Mouse (Mus musculus): ENCODE results near the gene Fermt3. TPM values are rescaled to one million over a fixed set of nuclear protein-coding genes. Genes with fewer than 3 reads are reported as not detected.
"Not testable (repeated sequence)": the region's sequence is repeated elsewhere in the genome, so short reads cannot be mapped to it uniquely, and the experiment has no call there.

The Fermt3 gene
- polyA plus RNA-seq, 1 experiment from 2014 or later, result 9.3 TPM

DNA sequence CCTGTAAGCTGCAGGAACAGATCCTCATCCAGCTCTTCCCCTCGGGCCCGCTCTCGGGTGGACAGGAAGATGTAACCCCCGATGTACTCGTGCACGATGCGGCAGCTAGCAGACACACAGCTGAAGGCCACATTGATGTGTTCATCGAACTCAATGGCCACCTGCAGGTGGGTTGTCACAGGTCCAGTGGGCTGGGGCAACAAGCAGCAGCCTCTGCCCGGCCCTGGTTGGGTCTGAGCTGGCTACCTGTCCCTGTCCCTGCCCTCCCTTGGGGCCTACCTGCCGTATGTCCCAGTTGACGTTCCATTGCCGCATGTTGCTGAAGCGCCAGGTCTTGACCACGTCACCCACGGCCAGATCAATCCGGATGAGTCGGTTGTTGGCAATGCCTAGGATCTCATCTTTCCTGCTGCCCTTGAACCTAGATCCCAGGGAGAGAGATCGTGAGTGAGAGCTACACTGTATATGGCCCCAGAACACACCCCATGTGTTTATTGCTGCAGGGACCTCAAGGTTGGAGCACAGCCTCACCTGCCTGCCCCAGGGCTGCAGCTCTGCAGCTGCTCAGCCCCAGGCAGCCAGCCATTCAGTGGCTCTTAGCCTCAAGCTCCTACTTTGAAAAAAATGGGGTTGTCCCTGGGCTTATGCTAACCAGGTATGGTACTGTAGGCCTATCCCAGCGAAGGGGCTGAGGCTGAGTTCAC is 19.8 kb downstream of the Fermt3 start:
- H3K4me2 ChIP-seq, result no peak overlapping the region
- peaks cover 26% of the 10 kb centered on the region for H3K36me3 ChIP-seq
- 91% methylated on average over 19 of the region's 19 CpGs for WGBS
- no peak for ATAC-seq (ENCODE audit: insufficient number of reproducible peaks, low FRiP score)
- no peak overlapping the region for H3K9ac ChIP-seq
- H3K27me3 ChIP-seq (replicated peaks), result no peaks in the 10 kb centered on the region
- H3K27ac ChIP-seq (ENCODE audit: poor library complexity, severe bottlenecking), result no peak overlapping the region
- H3K4me1 ChIP-seq (replicated peaks), result peaks cover 22% of the 10 kb centered on the region
- 0 out of 2 replicates have a peak, but pooled peaks cover 15% of the 10 kb centered on the region for H3K9me3 ChIP-seq (replicated peaks)
- H3K4me3 ChIP-seq, result no peak overlapping the region

DNA sequence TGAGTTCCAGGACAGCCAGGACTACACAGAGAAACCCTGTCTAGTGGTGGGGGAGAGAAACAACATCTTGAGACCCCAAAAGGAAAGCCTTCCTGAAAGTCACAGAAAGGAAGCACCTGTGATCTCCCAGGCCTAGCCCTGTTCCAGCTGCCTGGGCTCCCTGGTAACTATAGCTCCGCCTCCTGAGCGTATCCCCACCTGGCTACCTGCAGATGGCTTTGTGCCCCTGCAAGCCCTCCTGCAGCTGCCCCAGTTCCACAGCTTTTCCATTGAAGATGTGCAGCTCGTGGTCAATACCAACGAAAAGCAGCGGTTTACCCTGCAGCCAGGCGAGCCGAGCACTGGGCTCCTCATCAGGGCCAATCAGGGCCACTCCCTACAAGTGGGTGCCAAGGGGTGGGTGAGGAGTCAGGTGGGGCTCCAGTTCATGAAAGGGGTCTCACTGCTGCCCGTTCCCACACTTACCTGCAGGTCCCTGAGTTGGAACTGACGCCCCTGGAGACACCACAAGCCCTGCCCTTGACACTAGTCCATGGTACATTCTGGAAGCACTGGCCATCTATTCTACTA is 21.5 kb downstream of the Fermt3 start:
- Histone ChIP-seq H3K9me3 (replicated peaks) (0 out of 2 replicates have a peak, but pooled peaks cover 15% of the 10 kb centered on the region), H3K4me3 (no peak overlapping the region), H3K9ac (no peak overlapping the region), H3K4me1 (replicated peaks) (peaks cover 34% of the 10 kb centered on the region), H3K36me3 (peaks cover 26% of the 10 kb centered on the region), H3K27me3 (replicated peaks) (no peaks in the 10 kb centered on the region), H3K27ac (ENCODE audit: poor library complexity, severe bottlenecking) (no peak overlapping the region), H3K4me2 (no peak overlapping the region)
- 82% methylated on average over 9 of the region's 9 CpGs for WGBS
- ATAC-seq (ENCODE audit: insufficient number of reproducible peaks, low FRiP score), result no peak

DNA sequence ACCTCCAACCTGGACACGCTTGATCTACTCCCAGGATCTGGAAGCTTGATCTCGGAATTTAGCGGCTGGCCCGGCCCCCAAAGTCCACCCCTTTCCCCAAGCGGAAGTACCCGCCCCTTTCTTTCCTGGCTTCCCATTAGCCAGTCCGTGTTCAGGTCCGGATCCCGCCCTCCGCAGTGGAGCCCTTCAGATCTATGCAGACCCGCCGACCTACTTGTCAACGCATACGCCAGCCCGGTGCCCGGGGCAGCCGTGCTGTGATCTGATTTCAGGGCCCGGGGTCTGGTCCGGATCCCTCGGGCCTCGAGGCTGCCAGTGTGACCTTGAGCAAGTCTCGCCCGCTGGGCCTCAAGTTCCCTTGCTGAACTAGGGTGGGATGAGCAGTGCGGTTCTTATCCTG is 23.3 kb downstream of the Fermt3 start, which contains the start of the genes Nudt22 and Trpt1:
TSS of gene Nudt22 (minus strand) at position 112 of the 400 bp plus-strand sequence.
TSS of gene Trpt1 (plus strand) at position 126 of the 400 bp plus-strand sequence.
- under 1% methylated on average over 24 of the region's 24 CpGs for WGBS
- peak; percentile 73 for ATAC-seq (ENCODE audit: insufficient number of reproducible peaks, low FRiP score)
- H3K4me2 ChIP-seq, result peak within 1 kb of the TSS; percentile 82
- H3K36me3 ChIP-seq, result peaks cover 26% of the 10 kb centered on the region
- no peaks in the 10 kb centered on the region for H3K27me3 ChIP-seq (replicated peaks)
- peak within 1 kb of the TSS; percentile 81 for H3K9ac ChIP-seq
- peak within 1 kb of the TSS; percentile 67 for H3K27ac ChIP-seq (ENCODE audit: poor library complexity, severe bottlenecking)
- 0 out of 2 replicates have a peak, but pooled peaks cover 15% of the 10 kb centered on the region for H3K9me3 ChIP-seq (replicated peaks)
- H3K4me1 ChIP-seq (replicated peaks), result peaks cover 41% of the 10 kb centered on the region
- H3K4me3 ChIP-seq, result peak within 1 kb of the TSS; percentile 61

DNA sequence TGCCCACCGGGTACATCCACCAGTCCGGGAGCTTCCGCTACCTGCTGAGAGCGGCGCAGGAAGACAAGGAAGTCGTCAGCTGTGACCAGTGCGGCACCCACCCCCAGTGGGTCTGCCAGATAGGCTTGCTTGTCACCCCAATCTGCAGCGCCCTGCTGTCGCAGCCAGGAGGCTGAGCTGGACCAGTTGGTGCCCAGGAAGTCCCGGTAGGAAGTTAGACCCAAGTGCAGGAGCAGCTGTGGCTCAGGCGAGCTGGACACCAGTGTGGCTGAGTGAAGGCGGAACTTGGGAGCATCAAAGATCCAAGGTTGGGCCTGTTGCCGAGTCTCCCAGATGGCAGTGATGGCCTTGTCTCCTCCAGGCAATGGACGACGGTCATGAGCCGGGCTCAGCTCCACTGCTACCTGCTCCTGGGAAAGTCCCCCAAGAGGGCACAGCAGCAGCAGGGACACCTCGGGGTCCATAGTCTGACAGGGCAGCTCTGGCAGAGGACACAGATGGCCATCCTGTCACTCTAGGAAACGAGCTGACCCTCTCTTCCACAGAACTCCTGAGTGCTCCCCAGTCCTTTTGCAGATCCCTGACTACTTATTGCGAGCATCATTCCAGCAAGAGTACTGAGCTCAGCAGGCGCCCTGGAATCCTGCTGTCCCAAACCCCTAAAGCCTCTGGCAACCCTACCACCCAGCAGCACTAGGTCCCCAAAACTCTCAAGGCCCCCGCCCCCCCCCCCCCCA is 23.8 kb downstream of the Fermt3 start:
- no peak overlapping the region for H3K27ac ChIP-seq (ENCODE audit: poor library complexity, severe bottlenecking)
- peak overlapping the region; percentile 73 for H3K9ac ChIP-seq
- 0 out of 2 replicates have a peak, but pooled peaks cover 14% of the 10 kb centered on the region for H3K9me3 ChIP-seq (replicated peaks)
- H3K27me3 ChIP-seq (replicated peaks), result no peaks in the 10 kb centered on the region
- ATAC-seq (ENCODE audit: insufficient number of reproducible peaks, low FRiP score), result no peak
- H3K4me1 ChIP-seq (replicated peaks), result peaks cover 41% of the 10 kb centered on the region
- 38% methylated on average over 21 of the region's 21 CpGs for WGBS
- H3K4me3 ChIP-seq, result peak overlapping the region; percentile 61
- H3K4me2 ChIP-seq, result peak overlapping the region; percentile 82
- peaks cover 25% of the 10 kb centered on the region for H3K36me3 ChIP-seq

DNA sequence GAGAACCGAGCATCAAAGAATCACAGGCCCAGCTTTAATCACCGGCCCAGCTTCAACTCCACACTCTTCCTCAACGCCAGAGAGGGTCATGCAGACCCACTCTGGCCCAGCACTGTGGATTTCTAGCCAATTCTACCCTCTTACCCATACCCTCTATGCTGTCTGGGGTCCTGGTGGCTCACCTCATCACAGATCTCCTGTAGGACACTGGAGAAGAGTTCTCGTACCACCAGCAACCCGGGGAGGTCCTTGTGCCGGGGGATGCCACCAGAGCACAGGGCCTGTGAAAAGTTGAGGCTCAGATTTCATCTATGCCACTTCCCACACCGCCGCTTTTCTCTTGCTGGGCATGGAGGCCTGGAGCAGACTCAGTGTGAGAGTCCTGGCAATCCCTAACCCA is 24.8 kb downstream of the Fermt3 start:
- Histone ChIP-seq H3K4me1 (replicated peaks) (peaks cover 41% of the 10 kb centered on the region), H3K27me3 (replicated peaks) (no peaks in the 10 kb centered on the region), H3K9me3 (replicated peaks) (0 out of 2 replicates have a peak, but pooled peaks cover 7% of the 10 kb centered on the region), H3K27ac (ENCODE audit: poor library complexity, severe bottlenecking) (no peak overlapping the region), H3K4me2 (peak overlapping the region; percentile 82), H3K9ac (peak overlapping the region; percentile 73; the same call in 1 of the 2 replicates), H3K4me3 (no peak overlapping the region), H3K36me3 (peaks cover 16% of the 10 kb centered on the region)
- WGBS, result 84% methylated on average over 8 of the region's 8 CpGs
- no peak for ATAC-seq (ENCODE audit: insufficient number of reproducible peaks, low FRiP score)

DNA sequence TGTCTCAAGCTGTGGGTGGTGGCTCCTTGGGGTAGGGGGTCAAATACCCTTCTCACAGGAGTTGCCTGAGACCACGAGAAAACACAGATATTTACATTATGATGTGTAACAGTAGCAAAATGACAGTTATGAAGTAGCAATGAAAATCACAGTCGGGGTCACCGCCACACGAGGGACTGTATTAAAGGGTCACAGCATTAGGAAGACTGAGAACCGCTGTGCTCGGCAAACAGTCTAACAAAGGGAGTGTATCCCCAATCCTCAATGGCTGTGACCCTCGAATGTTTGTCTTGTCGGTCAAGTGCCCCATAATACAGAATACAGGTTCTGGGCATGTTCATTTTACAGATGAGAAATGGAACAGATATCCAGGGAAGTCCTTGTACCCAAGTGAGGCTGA is 25.3 kb downstream of the Fermt3 start:
- no peak overlapping the region for H3K27ac ChIP-seq (ENCODE audit: poor library complexity, severe bottlenecking)
- H3K9me3 ChIP-seq (replicated peaks), result 0 out of 2 replicates have a peak, but pooled peaks cover 2% of the 10 kb centered on the region
- H3K4me2 ChIP-seq, result no peak overlapping the region
- 84% methylated on average over 8 of the region's 8 CpGs for WGBS
- peaks cover 11% of the 10 kb centered on the region for H3K36me3 ChIP-seq
- no peak for ATAC-seq (ENCODE audit: insufficient number of reproducible peaks, low FRiP score)
- no peaks in the 10 kb centered on the region for H3K27me3 ChIP-seq (replicated peaks)
- peaks cover 41% of the 10 kb centered on the region for H3K4me1 ChIP-seq (replicated peaks)
- no peak overlapping the region for H3K9ac ChIP-seq
- no peak overlapping the region for H3K4me3 ChIP-seq

DNA sequence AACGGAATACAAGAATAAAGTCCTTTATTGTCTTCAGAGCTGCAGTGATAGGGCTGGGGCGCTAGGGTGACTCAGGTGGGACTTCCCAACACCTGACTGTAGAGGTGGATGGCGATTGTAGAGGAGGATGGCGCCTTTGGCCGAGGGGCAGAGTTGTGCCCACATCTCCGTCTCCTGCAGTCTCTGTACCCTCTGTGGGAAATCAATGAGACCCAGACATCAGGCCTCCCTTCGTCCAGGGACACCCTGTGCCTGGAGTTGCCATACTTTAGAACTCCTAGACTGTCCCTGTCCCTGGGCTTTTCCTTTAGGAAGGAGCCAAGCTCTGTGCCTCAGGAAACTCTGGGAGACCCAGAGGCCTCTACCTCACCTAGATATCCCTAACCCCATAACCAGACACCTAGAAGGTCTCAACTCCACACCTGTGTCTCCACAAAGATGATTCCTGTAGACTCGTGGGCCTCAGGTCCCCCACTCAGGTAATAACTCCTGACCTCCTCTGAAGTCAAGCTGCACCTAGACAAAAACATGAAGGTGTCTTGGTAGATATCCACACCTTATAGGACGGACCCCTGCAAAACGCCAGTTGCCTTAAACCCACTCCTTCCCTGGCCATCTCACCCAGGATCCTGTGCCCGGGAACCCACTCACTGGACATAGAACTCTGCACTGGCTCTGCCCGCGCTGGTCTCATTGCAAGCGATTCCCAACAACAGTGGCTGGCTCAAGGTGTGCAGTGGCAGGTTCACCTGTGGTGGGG is 26.1 kb downstream of the Fermt3 start:
- Histone ChIP-seq H3K36me3 (peaks cover 3% of the 10 kb centered on the region), H3K4me2 (peak overlapping the region; percentile 93), H3K9me3 (replicated peaks) (no peaks in the 10 kb centered on the region), H3K4me3 (peak overlapping the region; percentile 61), H3K27ac (ENCODE audit: poor library complexity, severe bottlenecking) (peak overlapping the region; percentile 82), H3K9ac (peak overlapping the region; percentile 76), H3K27me3 (replicated peaks) (no peaks in the 10 kb centered on the region), H3K4me1 (replicated peaks) (peaks cover 44% of the 10 kb centered on the region)
- ATAC-seq (ENCODE audit: insufficient number of reproducible peaks, low FRiP score), result no peak
- WGBS, result 65% methylated on average over 14 of the region's 14 CpGs

DNA sequence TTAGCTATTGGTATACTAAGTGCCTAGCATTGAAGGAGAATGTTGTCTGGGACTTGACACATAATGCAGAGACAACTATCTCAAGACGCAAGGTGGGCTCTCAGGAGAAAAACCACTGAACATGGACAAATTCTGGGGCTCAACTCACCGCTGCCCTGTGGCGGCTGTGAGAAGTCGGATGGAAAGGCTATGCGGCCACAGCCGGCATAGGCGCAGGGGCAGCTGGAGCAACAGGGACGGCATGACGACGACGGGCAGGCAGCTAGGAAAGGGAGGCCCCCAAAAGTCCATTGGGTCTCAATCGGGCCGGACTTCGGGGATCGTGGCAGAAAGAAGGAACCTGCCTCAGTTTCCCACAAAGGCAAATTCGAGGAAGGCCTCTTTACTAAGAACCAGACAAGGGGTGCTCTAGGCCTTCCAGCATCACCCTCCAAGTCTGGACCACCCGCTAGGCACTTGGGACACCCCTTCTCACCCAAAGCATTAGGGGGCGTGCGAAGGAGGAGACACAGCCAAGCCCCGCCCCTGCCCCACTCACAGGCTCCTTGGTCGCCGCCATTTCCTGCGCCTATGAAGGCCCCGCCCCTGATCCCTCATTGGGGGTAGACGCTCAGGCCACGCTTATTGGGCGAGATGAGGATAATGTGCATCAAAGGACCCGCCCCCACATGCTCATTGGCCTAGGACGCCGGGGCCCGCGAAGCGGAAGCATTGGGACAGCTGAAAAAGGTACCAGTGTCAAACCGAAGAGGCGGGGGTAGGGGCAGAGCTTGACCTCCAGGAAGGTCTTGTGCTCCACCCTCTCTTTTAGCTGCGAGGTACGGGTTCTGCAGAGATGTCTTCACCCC is 27.0 kb downstream of the Fermt3 start, which contains the start of gene Dnajc4:
TSS of gene Dnajc4 (minus strand) at position 562 of the 848 bp plus-strand sequence.
- ATAC-seq (ENCODE audit: insufficient number of reproducible peaks, low FRiP score), result peak; percentile 92
- Histone ChIP-seq H3K9me3 (replicated peaks) (no peaks in the 10 kb centered on the region), H3K27me3 (replicated peaks) (no peaks in the 10 kb centered on the region), H3K4me2 (peak within 1 kb of the TSS; percentile 93), H3K36me3 (no peaks in the 10 kb centered on the region), H3K9ac (peak within 1 kb of the TSS; percentile 81), H3K4me3 (peak within 1 kb of the TSS; percentile 61), H3K27ac (ENCODE audit: poor library complexity, severe bottlenecking) (peak within 1 kb of the TSS; percentile 82), H3K4me1 (replicated peaks) (peaks cover 48% of the 10 kb centered on the region)
- 2% methylated on average over 37 of the region's 37 CpGs for WGBS

DNA sequence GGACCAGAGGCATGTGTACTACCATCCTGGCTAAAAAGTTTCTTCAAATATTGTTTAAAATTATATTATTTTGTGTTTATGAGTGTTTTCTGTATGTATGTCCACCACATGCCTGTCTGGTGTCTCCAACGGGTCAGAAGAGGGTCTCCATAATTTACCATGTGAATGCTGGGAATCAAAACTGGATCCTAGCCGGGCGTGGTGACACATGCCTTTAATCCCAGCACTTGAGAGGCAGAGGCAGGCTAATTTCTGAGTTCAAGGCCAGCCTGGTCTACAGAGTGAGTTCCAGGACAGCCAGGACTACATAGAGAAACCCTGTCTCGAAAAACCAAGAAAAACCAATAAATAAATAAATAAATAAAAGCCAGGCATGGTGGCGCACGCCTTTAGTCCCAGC is 28.1 kb downstream of the Fermt3 start:
- Histone ChIP-seq H3K4me2 (peak overlapping the region; percentile 93; the same call in 1 of the 2 replicates), H3K4me1 (replicated peaks) (peaks cover 47% of the 10 kb centered on the region)
- H3K9ac ChIP-seq; ATAC-seq (ENCODE audit: insufficient number of reproducible peaks, low FRiP score); H3K9me3 ChIP-seq (replicated peaks); H3K36me3 ChIP-seq; H3K27ac ChIP-seq (ENCODE audit: poor library complexity, severe bottlenecking); H3K27me3 ChIP-seq (replicated peaks); H3K4me3 ChIP-seq: not testable (repeated sequence)
- 85% methylated on average over 6 of the region's 6 CpGs for WGBS

DNA sequence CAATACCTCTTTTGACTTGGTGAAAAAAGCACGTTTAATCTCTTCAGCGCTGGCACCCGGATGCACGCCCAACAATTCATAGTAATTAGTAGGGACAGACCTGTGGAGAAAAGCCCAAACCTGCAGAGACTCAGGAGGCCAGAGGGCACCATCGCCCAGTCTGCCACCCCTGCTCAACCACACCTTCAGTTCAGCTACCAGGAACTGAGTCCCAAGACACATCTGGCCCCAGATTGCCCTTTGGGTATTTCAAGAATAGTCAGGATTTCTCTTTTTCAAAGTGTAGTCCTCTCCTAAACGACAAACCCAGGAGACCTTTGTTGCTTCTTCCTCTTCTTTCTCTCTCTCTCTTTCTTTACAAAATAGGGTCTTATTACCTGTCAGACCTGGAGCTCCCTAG is 28.6 kb downstream of the Fermt3 start:
- H3K4me3 ChIP-seq, result no peak overlapping the region
- H3K4me1 ChIP-seq (replicated peaks), result peaks cover 51% of the 10 kb centered on the region

More for the DNA sequence above, 28.6 kb downstream of the Fermt3 start:
- Histone ChIP-seq H3K9ac (no peak overlapping the region), H3K27me3 (replicated peaks) (no peaks in the 10 kb centered on the region), H3K9me3 (replicated peaks) (no peaks in the 10 kb centered on the region), H3K4me2 (no peak overlapping the region), H3K36me3 (peaks cover 5% of the 10 kb centered on the region), H3K27ac (ENCODE audit: poor library complexity, severe bottlenecking) (no peak overlapping the region)
- no peak for ATAC-seq (ENCODE audit: insufficient number of reproducible peaks, low FRiP score)
- WGBS, result 79% methylated on average over 6 of the region's 6 CpGs
